Mouse (Mus musculus) ES-E14 (cell line): Measurements from ENCODE around the gene Hoxc13. TPM values are rescaled to one million over a fixed set of nuclear protein-coding genes. Genes with fewer than 3 reads are reported as not detected.

Experiments used
- DNase-seq: peaks from one replicate; pipeline ENCODE4 v3.0.0-alpha.2; 2013; ENCODE audit warnings: low read depth, low spot score
- H3K27ac ChIP-seq: 2 replicates; pipeline ENCODE4 v1.5.1; 2012; ENCODE audit warnings: low read depth, mild to moderate bottlenecking, low read length, moderate library complexity, mixed read lengths; ENCODE audit not compliant: poor library complexity, insufficient read depth, severe bottlenecking
- H3K36me3 ChIP-seq: 2 replicates; pipeline ENCODE4 v1.6.1; 2012; ENCODE audit warnings: mild to moderate bottlenecking, low read length, moderate library complexity, mixed read lengths; ENCODE audit not compliant: control insufficient read depth, poor library complexity, insufficient read depth, severe bottlenecking
- H3K4me1 ChIP-seq, 2 experiments: fragments of 150-350 bp in 1 of 2; sonication (generic) in 1 of 2; 2 replicates each; pipeline ENCODE4 v1.6.1; 2012; ENCODE audit warnings: low read length in 2 of 2, mild to moderate bottlenecking in 1 of 2, mixed read lengths in 1 of 2; ENCODE audit not compliant: control insufficient read depth in 2 of 2, insufficient read depth in 2 of 2, poor library complexity in 1 of 2
- H3K4me3 ChIP-seq, 2 experiments: fragments of 150-350 bp in 1 of 2; sonication (generic) in 1 of 2; 2 replicates each; pipeline ENCODE4 v1.5.1; 2012; ENCODE audit warnings: low read length in 2 of 2, low read depth in 1 of 2, mild to moderate bottlenecking in 1 of 2, mixed read lengths in 1 of 2; ENCODE audit not compliant: insufficient read depth in 1 of 2, poor library complexity in 1 of 2, severe bottlenecking in 1 of 2
- H3K9ac ChIP-seq: 2 replicates; pipeline ENCODE4 v1.6.1; 2012; ENCODE audit warnings: low read depth, mild to moderate bottlenecking, low read length, mixed read lengths; ENCODE audit not compliant: poor library complexity, insufficient read depth, severe bottlenecking
- H3K9me3 ChIP-seq: fragments of 150-350 bp; sonication (generic); 2 replicates; pipeline ENCODE4 v1.6.1; 2012; ENCODE audit warnings: low read depth, mild to moderate bottlenecking, low read length; ENCODE audit not compliant: control insufficient read depth, insufficient read depth
- CHD2 ChIP-seq: IDR thresholded peaks from 2 replicates; pipeline ENCODE4 v1.6.1; 2014; ENCODE audit warnings: mild to moderate bottlenecking, low read depth, low read length, inconsistent platforms
- HCFC1 ChIP-seq: IDR thresholded peaks from 2 replicates; pipeline ENCODE4 v1.6.1; 2012; ENCODE audit warnings: low read length, inconsistent platforms, borderline replicate concordance; ENCODE audit not compliant: insufficient read depth
- MAFK ChIP-seq: IDR thresholded peaks from 2 replicates; pipeline ENCODE4 v1.6.1; 2014; ENCODE audit warnings: mild to moderate bottlenecking, low read depth, low read length, inconsistent platforms; ENCODE audit not compliant: insufficient read depth
- ZC3H11A ChIP-seq: IDR thresholded peaks from 2 replicates; pipeline ENCODE4 v1.6.1; 2012; ENCODE audit warnings: low read depth, mild to moderate bottlenecking, inconsistent platforms, low read length, borderline replicate concordance
- ZNF384 ChIP-seq: IDR thresholded peaks from 2 replicates; pipeline ENCODE4 v1.6.1; 2012; ENCODE audit warnings: low read depth, low read length, inconsistent platforms
- in situ Hi-C, 2 experiments: fragments of 600-800 bp; cut with MboI; formaldehyde crosslinking; loops; one replicate each; pipeline ENCODE4 v1.15.1; 2025; ENCODE audit warnings: low sequenced_read_pairs in 2 of 2, inconsistent platforms in 1 of 2; ENCODE audit not compliant: unreplicated experiment in 2 of 2
- total RNA-seq: library from RNA; depleted of rRNA; stranded (reverse); fragments of 300-350 nt; gene quantifications from 2 replicates; pipeline ENCODE4 v1.2.3, GENCODE M21; 2012

The Hoxc13 gene
- total RNA-seq, 1 experiment = 0.94 TPM

DNA sequence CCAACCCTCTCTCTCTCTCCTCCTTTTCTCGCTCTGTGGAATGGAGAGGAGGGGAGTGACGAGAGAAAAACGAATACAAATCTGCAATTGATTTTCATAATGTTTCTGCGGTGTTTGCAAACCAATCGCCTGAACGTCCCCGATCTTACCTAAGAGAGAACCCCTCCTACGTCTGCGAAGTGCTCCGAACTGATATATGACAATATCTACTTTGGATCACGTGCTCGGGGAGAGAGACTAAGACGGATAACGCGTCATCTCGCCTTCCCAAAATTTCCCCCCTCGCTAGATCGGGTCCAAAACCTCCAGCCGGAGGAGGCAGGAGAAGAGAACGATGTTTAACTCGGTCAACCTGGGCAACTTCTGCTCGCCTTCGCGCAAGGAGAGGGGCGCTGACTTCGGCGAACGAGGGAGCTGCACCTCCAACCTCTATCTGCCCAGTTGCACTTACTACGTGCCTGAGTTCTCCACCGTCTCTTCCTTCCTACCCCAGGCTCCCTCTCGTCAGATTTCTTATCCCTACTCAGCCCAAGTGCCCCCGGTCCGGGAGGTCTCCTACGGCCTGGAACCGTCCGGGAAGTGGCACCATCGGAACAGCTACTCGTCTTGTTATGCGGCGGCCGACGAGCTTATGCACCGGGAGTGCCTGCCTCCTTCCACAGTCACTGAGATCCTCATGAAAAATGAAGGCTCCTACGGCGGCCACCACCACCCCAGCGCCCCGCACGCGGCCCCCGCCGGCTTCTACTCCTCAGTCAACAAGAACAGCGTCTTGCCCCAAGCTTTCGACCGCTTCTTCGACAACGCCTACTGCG, 33.5 kb downstream of the Hoxc13 start, which contains the start of gene Hoxc11:
Gene Hoxc11 (plus strand): TSS at position 236 of the 815 bp plus-strand sequence.
- Histone ChIP-seq H3K4me1 (peaks cover 0 to 6% of the 10 kb centered on the region in 2 experiments; a peak in 1 of 4 replicates), H3K9ac (no peak within 1 kb of the TSS), H3K36me3 (no peaks in the 10 kb centered on the region), H3K9me3 (no peaks in the 10 kb centered on the region), H3K27ac (no peak within 1 kb of the TSS), H3K4me3 (peak within 1 kb of the TSS in 1 of 2 experiments; percentile 15; a peak in 2 of 4 replicates)
- DNase-seq = no peak
- TF ChIP-seq HCFC1 (0 out of 2 replicates have a peak, but pooled peaks have one; percentile 39), CHD2 (no peak), ZC3H11A (no peak), MAFK (no peak), ZNF384 (no peak)
- in situ Hi-C loops = no loop called here

- in situ Hi-C loops = no loop called here
- no peak for DNase-seq
- Histone ChIP-seq H3K36me3 (no peaks in the 10 kb centered on the region), H3K9me3 (no peaks in the 10 kb centered on the region), H3K9ac (no peak overlapping the region), H3K27ac (no peak overlapping the region), H3K4me3 (peak overlapping the region in 1 of 2 experiments; percentile 15; a peak in 2 of 4 replicates), H3K4me1 (peaks cover 0 to 6% of the 10 kb centered on the region in 2 experiments; a peak in 1 of 4 replicates)
- TF ChIP-seq ZNF384 (no peak), CHD2 (no peak), ZC3H11A (no peak), HCFC1 (no peak), MAFK (no peak)
Observed at GRCm38 (mm10) chr15:102955007-102955382, 34.1 kb downstream of the Hoxc13 start.

DNA sequence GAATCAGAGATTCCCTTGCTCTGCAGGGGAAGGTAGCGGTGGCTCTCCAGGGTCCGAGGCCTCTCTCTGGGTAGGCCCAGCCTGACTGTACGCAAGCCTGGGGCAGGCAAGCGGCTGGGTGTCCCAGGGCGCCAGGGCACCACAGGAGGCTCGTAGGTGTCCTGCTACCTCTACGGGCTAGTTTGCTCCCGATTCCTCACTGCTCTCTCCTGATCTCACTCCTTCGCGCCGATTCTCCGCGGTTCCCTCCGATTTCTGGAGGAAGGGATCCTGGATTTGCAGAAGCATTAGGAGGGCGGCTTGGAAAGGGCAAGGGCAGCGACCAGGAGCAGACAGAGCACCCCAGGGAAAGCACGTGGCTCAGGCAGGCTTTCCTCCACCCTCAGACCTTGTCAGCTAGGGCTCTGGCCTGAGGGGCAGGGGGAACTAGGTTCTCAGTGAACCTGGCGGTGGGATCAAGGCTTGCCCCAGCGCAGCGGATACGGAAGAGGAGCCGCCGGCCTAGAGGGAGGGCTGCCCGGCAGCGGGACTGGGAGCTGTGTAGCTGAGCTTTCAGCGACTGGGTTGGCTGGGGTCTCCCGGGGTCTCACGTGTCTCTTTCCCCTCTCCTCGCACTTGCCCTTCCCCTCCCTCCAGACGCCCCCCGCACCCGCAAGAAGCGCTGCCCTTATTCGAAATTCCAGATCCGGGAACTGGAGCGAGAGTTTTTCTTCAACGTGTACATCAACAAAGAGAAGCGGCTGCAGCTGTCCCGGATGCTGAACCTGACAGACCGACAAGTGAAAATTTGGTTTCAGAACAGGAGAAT, 35.1 kb downstream of the Hoxc13 start:
- no peaks in the 10 kb centered on the region for H3K9me3 ChIP-seq
- H3K36me3 ChIP-seq = no peaks in the 10 kb centered on the region
- peaks cover 0 to 6% of the 10 kb centered on the region in 2 experiments; a peak in 1 of 4 replicates for H3K4me1 ChIP-seq
- peak overlapping the region; percentile 3 to 4; a peak in 1 of 4 replicates for H3K4me3 ChIP-seq
- in situ Hi-C loops = no loop called here
- no peak for DNase-seq
- TF ChIP-seq ZNF384 (no peak), CHD2 (no peak), ZC3H11A (no peak), MAFK (no peak), HCFC1 (no peak)
- H3K27ac ChIP-seq = no peak overlapping the region
- 0 out of 2 replicates have a peak overlapping the region, but pooled peaks have one; percentile 5 for H3K9ac ChIP-seq

GRCm38 (mm10) chr15:102956906-102957305, 36.0 kb downstream of the Hoxc13 start:
- H3K4me3 ChIP-seq = no peak overlapping the region
- no peak for DNase-seq
- TF ChIP-seq MAFK (no peak), HCFC1 (no peak), ZC3H11A (no peak), ZNF384 (no peak), CHD2 (no peak)
- in situ Hi-C loops = no loop called here
- no peak overlapping the region for H3K9ac ChIP-seq
- H3K4me1 ChIP-seq = peaks cover 0 to 6% of the 10 kb centered on the region in 2 experiments; a peak in 1 of 4 replicates
- no peaks in the 10 kb centered on the region for H3K36me3 ChIP-seq
- no peaks in the 10 kb centered on the region for H3K9me3 ChIP-seq
- H3K27ac ChIP-seq = no peak overlapping the region
